Mouse (Mus musculus): Measurements from ENCODE around the gene AI413582.

DNA sequence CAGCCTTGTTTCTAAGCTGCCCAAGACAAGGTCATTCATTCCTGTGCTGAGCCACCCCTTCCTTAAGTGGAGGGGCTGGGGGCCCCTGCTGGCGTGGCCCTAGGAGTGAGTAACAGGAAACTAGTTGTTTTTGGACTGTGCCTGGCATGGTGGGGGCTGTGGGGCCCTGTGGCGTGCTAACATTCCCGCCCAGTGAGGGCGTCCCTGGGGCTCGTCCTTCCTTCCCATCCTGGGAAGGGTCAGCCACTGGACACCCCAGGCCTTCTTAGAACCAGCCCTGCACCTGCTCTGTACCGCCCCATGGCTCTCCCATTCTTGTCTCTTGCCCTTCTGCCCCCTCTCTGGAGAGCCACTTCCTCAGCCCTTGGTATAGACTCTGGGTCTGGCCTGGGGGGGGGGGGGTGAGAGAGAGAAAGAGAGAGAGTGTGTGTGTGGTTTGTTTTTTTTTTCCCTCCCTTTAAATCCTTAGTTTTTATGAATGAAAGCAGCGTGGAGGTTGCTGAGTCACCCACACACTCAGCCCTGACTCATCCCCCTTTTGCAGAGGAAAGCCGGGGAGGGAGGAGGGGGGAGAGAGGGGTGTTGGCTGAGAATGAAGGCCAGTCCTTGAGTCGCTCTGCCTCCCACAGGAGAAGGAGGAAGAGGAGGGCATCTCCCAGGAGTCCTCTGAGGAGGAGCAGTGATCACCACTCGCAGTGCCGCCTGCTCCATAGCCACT, 3.6 kb downstream of the AI413582 start:
- TF ChIP-seq CTCF (IDR thresholded peaks at IDR 0.05; ENCODE audit: low read depth, low read length) (no peak), GATA1 (IDR thresholded peaks at IDR 0.05; ENCODE audit: borderline replicate concordance, low read length) (no peak), POLR2AphosphoS5 (IDR thresholded peaks at IDR 0.05; ENCODE audit: insufficient replicate concordance, low read depth, low read length) (no peak), GATA2 (IDR thresholded peaks at IDR 0.05; ENCODE audit: borderline replicate concordance, low read depth, low read length) (no peak), TAL1 (conservative IDR thresholded peaks at IDR 0.05; ENCODE audit: low read depth, low read length) (no peak)

Data from G1E (cell line).